Mouse (Mus musculus) forebrain, embryonic 16.5 days (tissue): ENCODE results near the gene Slit1. TPM values are rescaled to one million over a fixed set of nuclear protein-coding genes. Genes with fewer than 3 reads are reported as not detected.
A peak's percentile ranks its signal among the peaks of the same experiment; 100 is the strongest.

Experiments used
- ATAC-seq: fragments of 200-750 bp; cut with Nextera tagmentation; 2 replicates; pipeline ENCODE4 v1.8.0; 2017; ENCODE audit warnings: mild to moderate bottlenecking, moderate library complexity
- H3K27ac ChIP-seq: fragments of 300-500 bp; sonication (generic); 2 replicates; pipeline ENCODE4 v1.5.1; 2014; ENCODE audit warnings: low read length, control low read depth
- H3K27me3 ChIP-seq: fragments of 300-500 bp; sonication (generic); replicated peaks from 2 replicates; pipeline ENCODE4 v1.6.1; 2014; ENCODE audit warnings: low read length; ENCODE audit not compliant: control insufficient read depth, insufficient read depth
- H3K36me3 ChIP-seq: fragments of 300-500 bp; sonication (generic); 2 replicates; pipeline ENCODE4 v1.6.1; 2014; ENCODE audit not compliant: control insufficient read depth, insufficient read depth
- H3K4me1 ChIP-seq: fragments of 300-500 bp; sonication (generic); replicated peaks from 2 replicates; pipeline ENCODE4 v1.6.1; 2014; ENCODE audit warnings: low read length; ENCODE audit not compliant: control insufficient read depth, insufficient read depth
- H3K4me2 ChIP-seq: fragments of 300-500 bp; sonication (generic); 2 replicates; pipeline ENCODE4 v1.6.1; 2014; ENCODE audit warnings: mild to moderate bottlenecking, low read length, control low read depth
- H3K4me3 ChIP-seq: fragments of 300-500 bp; sonication (generic); replicated peaks from 2 replicates; pipeline ENCODE4 v1.5.1; 2014; ENCODE audit warnings: mild to moderate bottlenecking, low read length, control low read depth
- H3K9ac ChIP-seq: fragments of 300-500 bp; sonication (generic); replicated peaks from 2 replicates; pipeline ENCODE4 v1.6.1; 2014; ENCODE audit warnings: low read depth, low read length, control low read depth
- H3K9me3 ChIP-seq: fragments of 300-500 bp; sonication (generic); 2 replicates; pipeline ENCODE4 v1.6.1; 2016; ENCODE audit warnings: low read length; ENCODE audit not compliant: control insufficient read depth
- whole genome bisulfite sequencing: fragments of 180-500 bp; shearing (Covaris S2); extraction: QIAGEN DNeasy Blood & Tissue Kit; methylation state at CpG from one replicate; pipeline ENCODE4 v1.1.7; 2014; 5-methylcytosine and 5-hydroxymethylcytosine counted together
- microRNA-seq: library from miRNA; unstranded; fragments of <30 nt; microRNA quantifications from one replicate; pipeline ENCODE4, GENCODE M21; 2017
- polyA plus RNA-seq: library from polyadenylated mRNA; unstranded; fragments of >200 nt; fragmentation: Nextera tagmentation; extraction: Ambion mirVana; gene quantifications from 2 replicates; pipeline ENCODE4 v1.2.1, GENCODE M21; 2015

Slit1 gene
- polyA plus RNA-seq, 1 experiment from 2014 or later = 21.3 TPM

DNA sequence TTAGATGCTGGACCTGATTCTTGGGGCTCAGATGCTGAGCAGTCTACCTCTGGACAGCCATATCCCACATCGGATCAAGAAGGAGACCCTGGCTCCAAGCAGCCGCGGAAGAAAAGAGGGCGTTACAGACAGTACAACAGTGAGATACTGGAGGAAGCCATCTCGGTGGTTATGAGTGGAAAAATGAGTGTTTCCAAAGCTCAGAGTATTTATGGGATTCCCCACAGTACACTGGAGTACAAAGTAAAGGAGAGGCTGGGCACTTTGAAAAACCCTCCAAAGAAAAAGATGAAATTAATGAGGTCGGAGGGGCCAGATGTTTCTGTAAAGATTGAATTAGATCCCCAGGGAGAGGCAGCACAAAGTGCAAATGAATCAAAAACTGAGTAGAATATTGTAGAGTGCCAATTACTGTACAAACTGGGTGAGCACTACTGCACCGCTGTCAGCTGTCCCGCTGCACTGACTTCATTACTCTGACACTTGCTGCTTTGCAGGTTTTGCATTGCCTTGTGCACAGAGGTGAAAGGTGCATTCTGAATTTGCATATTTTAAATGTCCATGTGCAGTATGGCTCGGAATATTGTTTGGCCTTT is 184.5 kb downstream of the Slit1 start:
- 79% methylated on average over 9 of the region's 9 CpGs for WGBS
- Histone ChIP-seq H3K27me3 (no peaks in the 10 kb centered on the region), H3K36me3 (peaks cover 12% of the 10 kb centered on the region), H3K9ac (no peak overlapping the region), H3K4me3 (no peak overlapping the region), H3K4me2 (no peak overlapping the region), H3K4me1 (no peaks in the 10 kb centered on the region; the same call in 1 of the 2 replicates), H3K9me3 (no peaks in the 10 kb centered on the region), H3K27ac (no peak overlapping the region)
- 0 out of 2 replicates have a peak, but pooled peaks have one; percentile 23 for ATAC-seq

DNA sequence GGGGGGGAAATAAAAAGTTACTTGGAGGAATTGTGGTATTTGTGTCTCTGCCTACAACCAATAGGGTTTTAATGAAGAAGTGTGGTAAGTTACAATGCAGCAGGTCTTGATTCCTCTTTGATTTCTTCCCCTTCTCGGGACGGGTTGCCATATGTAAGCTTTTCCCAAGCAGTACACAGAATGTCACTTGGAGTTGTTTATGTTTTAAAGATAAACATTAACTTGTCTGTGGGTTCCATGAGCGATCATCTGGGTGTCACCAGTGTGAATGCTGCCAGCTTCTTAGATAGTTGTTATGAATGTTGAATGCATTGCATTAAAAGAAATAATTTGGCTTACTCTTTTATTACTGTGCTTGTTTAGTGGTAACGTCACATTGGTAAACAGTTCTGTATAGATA is 186.0 kb downstream of the Slit1 start:
- H3K27me3 ChIP-seq = no peaks in the 10 kb centered on the region
- H3K4me1 ChIP-seq = no peaks in the 10 kb centered on the region; the same call in 1 of the 2 replicates
- peaks cover 16% of the 10 kb centered on the region for H3K36me3 ChIP-seq
- no peak overlapping the region for H3K9ac ChIP-seq
- H3K9me3 ChIP-seq = no peaks in the 10 kb centered on the region
- 82% methylated on average over 4 of the region's 4 CpGs for WGBS
- no peak overlapping the region for H3K4me2 ChIP-seq
- ATAC-seq = no peak
- no peak overlapping the region for H3K4me3 ChIP-seq
- no peak overlapping the region for H3K27ac ChIP-seq

DNA sequence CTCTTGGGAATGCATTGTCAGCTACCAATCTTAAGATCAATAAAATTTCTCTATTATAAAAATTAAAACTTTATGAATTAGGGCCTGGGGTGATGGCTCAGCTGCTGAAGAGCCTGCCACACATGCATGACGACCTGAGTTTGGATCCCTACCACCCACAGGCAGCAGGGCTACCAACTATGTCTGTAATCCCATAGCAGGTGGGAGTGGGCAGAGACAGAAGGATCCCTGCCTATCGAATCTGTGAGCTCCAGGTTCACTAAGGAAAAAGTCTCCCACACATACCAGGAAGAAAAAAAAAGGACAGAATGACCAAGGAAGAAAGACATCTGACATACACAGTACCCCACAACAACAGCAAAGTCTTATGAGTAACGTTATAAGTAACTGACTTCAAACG is 186.5 kb downstream of the Slit1 start:
- no peaks in the 10 kb centered on the region; the same call in 1 of the 2 replicates for H3K4me1 ChIP-seq
- WGBS = 84% methylated on average over 4 of the region's 4 CpGs
- no peak for ATAC-seq

More for the DNA sequence above, 186.5 kb downstream of the Slit1 start:
- Histone ChIP-seq H3K36me3 (peaks cover 17% of the 10 kb centered on the region), H3K9ac (no peak overlapping the region), H3K27me3 (no peaks in the 10 kb centered on the region), H3K27ac (no peak overlapping the region), H3K4me2 (no peak overlapping the region), H3K9me3 (no peaks in the 10 kb centered on the region), H3K4me3 (no peak overlapping the region)

Small RNA genes lying within 50 kb of the gene (microRNA-seq; reads per million reads assigned to microRNA genes)
- gene Mir8091 = not detected

Other genes with a start within 250 kb of the Slit1 start
- gene Gm340, start 161.3 kb downstream of the Slit1 start, polyA plus RNA-seq = 2.7 and 3.3 TPM in 2 replicates
- 8.5 and 10.8 TPM in 2 replicates for gene Arhgap19, start 58.4 kb upstream of the Slit1 start, polyA plus RNA-seq
- gene Frat1, start 86.3 kb upstream of the Slit1 start, polyA plus RNA-seq = 28.9 and 31.9 TPM in 2 replicates
- gene Frat2, start 104.5 kb upstream of the Slit1 start, polyA plus RNA-seq = 10.4 and 12.2 TPM in 2 replicates
- gene Rrp12, start 152.5 kb upstream of the Slit1 start, polyA plus RNA-seq = 19.5 and 21.0 TPM in 2 replicates
- gene Pgam1, start 168.3 kb upstream of the Slit1 start, polyA plus RNA-seq = 480 and 488 TPM in 2 replicates
- 71.0 and 72.3 TPM in 2 replicates for gene Exosc1, start 189.8 kb upstream of the Slit1 start, polyA plus RNA-seq
- gene Zdhhc16, start 189.8 kb upstream of the Slit1 start, polyA plus RNA-seq = 90.2 and 99.3 TPM in 2 replicates
- 35.0 and 39.4 TPM in 2 replicates for gene Mms19, start 237.5 kb upstream of the Slit1 start, polyA plus RNA-seq
- gene Ubtd1, start 238.1 kb upstream of the Slit1 start, polyA plus RNA-seq = 8.0 and 8.7 TPM in 2 replicates